Mouse (Mus musculus): ENCODE results near the gene Akap6. TPM values are rescaled to one million over a fixed set of nuclear protein-coding genes. Genes with fewer than 3 reads are reported as not detected.
A peak's percentile ranks its signal among the peaks of the same experiment; 100 is the strongest.
"Not testable (repeated sequence)": the region's sequence is repeated elsewhere in the genome, so short reads cannot be mapped to it uniquely, and the experiment has no call there.

Gene Akap6
- polyA plus RNA-seq, 1 experiment from 2014 or later, result 0.03 TPM

DNA sequence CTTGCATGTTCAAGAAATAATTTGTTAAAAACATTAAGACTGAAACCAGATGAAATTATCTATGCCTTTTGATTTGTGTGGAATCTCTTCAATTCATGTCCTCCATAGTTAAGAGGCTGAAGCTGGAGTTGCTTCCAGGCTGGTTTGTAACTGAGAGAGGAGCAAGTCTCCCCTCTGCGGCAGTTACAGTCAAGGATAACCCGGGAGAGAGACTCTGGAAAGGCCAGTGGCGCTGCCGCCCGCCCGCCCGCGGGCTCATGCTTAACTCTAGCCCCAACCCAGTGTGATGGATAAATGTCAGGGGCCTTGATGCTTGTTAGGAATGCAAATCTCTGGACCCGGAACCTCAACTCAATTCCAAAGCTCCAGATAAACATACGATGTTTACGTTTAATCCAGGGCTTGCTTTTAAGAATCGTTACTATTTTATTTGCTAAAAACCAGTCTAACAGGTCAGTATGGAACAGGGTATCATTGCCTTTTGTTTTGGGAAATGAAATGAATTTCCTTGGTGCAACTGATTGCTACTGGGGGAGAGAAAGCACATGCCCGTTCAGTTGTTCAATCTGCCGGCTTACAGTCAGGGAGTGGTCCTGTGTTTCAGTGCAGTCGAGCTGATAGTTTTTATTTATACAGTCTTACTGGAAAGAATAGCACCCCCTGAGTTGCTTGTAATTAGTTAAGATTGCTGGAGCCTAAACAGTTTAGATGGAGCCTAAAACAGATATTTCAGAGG lies 946 bp downstream of the Akap6 start:
- Histone ChIP-seq H3K27ac (no peak overlapping the region), H3K36me3 (ENCODE audit: inconsistent target) (no peaks in the 10 kb centered on the region), H3K79me2 (ENCODE audit: inconsistent target) (no peaks in the 10 kb centered on the region), H3K4me3 (ENCODE audit: inconsistent target) (no peak overlapping the region)
- WGBS (ENCODE audit: missing documents), result 94% methylated on average over 15 of the region's 15 CpGs

DNA sequence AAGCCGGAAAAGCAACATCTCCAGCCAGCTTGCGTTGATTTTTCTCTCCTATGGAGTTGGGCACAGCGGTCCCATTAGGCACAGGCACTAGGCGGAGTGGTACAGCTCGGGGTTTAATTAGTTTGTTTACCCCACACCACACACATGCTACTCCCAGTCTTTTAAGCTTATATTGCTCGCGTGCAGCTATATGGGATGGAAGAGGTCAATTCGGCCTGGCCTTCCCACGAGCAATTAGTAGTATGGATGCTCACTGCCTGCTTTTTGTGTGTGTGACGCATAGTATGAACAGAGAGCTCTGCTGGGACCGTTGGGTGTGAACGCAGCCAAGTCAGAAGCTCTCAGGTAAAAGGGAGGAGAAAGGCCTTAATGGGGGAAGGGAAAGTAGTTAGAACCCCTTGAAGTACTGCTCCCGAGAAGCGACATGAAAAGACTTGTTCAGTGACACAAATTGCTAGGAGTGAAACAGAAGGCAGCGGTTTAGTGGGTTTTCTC lies 1.6 kb downstream of the Akap6 start:
- Histone ChIP-seq H3K27ac (peak overlapping the region; percentile 24), H3K36me3 (ENCODE audit: inconsistent target) (no peaks in the 10 kb centered on the region), H3K4me3 (ENCODE audit: inconsistent target) (no peak overlapping the region), H3K79me2 (ENCODE audit: inconsistent target) (no peaks in the 10 kb centered on the region)
- WGBS (ENCODE audit: missing documents), result 66% methylated on average over 15 of the region's 15 CpGs

DNA sequence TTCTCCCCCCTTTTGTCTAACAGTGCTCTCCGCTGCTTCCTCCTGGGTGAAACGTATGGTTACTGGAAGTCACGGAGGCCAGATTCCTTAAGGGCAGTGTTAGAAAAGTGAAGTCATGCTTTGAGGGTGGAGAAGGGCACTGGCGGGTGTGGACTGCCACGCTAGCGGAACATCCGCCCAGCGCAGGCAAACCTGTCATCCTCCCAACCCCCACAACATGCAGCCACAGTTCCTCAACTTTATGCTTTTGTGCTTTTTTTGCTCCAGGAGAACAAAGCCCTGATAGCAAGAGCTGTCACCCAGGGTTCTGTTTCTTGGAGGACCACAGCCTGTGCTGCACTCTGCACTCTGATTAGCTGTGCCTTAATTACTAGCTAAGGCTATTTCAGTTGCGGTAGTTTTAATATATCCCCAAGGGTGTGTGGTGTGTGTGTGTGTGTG lies 2.0 kb downstream of the Akap6 start:
- 3% methylated on average over 8 of the region's 9 CpGs for WGBS (ENCODE audit: missing documents)
- no peaks in the 10 kb centered on the region for H3K36me3 ChIP-seq (ENCODE audit: inconsistent target)
- H3K27ac ChIP-seq, result peak overlapping the region; percentile 24
- no peaks in the 10 kb centered on the region for H3K79me2 ChIP-seq (ENCODE audit: inconsistent target)
- H3K4me3 ChIP-seq (ENCODE audit: inconsistent target), result no peak overlapping the region

DNA sequence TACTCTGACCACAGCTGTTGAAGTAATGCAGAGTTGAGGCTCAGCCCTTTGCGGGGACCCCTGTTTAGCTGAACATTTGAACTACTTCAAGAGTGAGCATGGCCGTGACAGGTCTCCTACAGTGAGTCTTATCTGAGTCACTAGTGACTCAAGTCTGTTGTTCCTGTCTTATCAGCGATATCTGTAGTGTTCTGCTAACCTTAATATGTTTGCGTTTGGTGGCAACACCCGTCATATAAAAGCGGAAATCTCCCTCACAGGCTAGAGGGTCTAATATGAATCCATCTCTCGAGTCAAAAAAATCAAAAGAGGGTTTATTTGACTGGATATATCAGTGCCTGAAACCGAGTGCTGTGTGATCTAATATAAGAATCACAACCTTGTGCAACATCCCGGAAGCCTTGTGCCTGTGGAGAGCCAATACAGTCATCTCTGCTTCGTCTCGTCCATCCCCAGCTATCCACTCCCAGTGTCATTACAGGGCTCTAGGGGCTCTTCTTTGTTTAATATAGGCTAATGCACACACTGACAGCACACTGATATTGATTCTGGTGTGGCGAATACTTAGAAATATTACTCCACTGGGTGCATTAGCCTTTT lies 3.3 kb downstream of the Akap6 start:
- no peaks in the 10 kb centered on the region for H3K79me2 ChIP-seq (ENCODE audit: inconsistent target)
- no peak overlapping the region for H3K4me3 ChIP-seq (ENCODE audit: inconsistent target)
- H3K36me3 ChIP-seq (ENCODE audit: inconsistent target), result no peaks in the 10 kb centered on the region
- 84% methylated on average over 12 of the region's 12 CpGs for WGBS (ENCODE audit: missing documents)
- no peak overlapping the region for H3K27ac ChIP-seq

DNA sequence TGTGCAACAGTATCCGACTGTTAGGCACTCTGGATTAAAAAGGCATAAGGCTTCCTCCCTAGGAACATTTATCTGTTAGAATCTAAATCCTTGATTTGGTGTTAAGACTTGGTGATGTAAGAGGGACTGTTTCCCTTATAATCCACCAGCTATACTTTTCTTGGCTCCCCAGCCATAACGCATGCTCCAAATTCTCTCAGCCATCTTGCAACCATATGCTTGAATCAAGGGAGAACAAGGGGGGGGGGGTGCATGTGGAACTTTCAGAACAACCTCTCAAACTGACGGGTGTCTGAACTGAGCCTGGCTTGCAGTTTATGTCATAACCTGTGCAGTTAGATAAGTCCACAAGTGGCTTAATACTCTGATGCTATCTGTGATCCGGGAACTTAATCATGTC lies 4.9 kb downstream of the Akap6 start:
- no peak overlapping the region for H3K27ac ChIP-seq
- no peaks in the 10 kb centered on the region for H3K36me3 ChIP-seq (ENCODE audit: inconsistent target)
- no peaks in the 10 kb centered on the region for H3K79me2 ChIP-seq (ENCODE audit: inconsistent target)
- WGBS (ENCODE audit: missing documents), result 93% methylated on average over 4 of the region's 4 CpGs
- no peak overlapping the region for H3K4me3 ChIP-seq (ENCODE audit: inconsistent target)

DNA sequence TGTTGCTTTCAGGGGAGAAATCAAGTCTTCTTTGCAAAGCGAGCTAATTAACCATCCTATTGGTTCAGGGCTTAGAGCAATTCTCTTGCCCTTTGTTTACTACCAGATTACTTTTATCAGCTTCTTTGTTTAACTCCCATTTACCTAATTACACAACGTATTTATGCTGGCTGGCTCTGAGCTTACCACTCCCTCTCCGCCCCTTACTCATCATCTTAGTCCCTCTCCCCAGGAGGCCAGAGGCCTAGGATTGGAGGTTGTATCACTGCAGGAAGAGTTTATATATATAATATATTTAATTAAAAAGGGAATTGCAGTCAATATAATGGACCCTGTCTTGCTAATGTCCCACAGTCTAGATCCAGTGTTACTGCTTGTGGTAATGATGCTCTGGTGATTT lies 5.6 kb downstream of the Akap6 start:
- Histone ChIP-seq H3K36me3 (ENCODE audit: inconsistent target) (no peaks in the 10 kb centered on the region), H3K79me2 (ENCODE audit: inconsistent target) (no peaks in the 10 kb centered on the region), H3K4me3 (ENCODE audit: inconsistent target) (no peak overlapping the region), H3K27ac (no peak overlapping the region)
- 93% methylated on average over 3 of the region's 3 CpGs for WGBS (ENCODE audit: missing documents)

DNA sequence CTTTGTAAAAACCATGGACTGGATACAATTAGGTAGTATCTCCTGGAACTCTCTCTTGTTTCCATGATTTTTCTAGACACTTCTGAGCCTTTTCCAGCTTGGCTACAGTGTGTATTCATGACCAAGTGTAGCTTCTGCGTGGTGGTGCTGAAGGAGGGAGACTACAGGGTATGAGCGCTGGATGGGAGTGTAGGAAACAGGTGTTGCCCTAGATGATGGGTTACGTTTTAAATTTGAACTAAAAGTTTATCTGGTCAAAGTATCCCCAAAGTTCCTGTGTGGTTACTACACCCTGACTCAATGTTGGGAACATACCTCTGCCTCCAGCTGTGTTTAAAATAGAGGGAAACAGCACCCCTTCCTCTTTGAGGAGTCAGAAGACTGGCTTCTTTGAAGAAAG lies 12.2 kb downstream of the Akap6 start:
- Histone ChIP-seq H3K4me3 (ENCODE audit: inconsistent target) (no peak overlapping the region), H3K36me3 (ENCODE audit: inconsistent target) (no peaks in the 10 kb centered on the region), H3K27ac (no peak overlapping the region), H3K79me2 (ENCODE audit: inconsistent target) (no peaks in the 10 kb centered on the region)
- 14% methylated on average over 3 of the region's 3 CpGs for WGBS (ENCODE audit: missing documents)

DNA sequence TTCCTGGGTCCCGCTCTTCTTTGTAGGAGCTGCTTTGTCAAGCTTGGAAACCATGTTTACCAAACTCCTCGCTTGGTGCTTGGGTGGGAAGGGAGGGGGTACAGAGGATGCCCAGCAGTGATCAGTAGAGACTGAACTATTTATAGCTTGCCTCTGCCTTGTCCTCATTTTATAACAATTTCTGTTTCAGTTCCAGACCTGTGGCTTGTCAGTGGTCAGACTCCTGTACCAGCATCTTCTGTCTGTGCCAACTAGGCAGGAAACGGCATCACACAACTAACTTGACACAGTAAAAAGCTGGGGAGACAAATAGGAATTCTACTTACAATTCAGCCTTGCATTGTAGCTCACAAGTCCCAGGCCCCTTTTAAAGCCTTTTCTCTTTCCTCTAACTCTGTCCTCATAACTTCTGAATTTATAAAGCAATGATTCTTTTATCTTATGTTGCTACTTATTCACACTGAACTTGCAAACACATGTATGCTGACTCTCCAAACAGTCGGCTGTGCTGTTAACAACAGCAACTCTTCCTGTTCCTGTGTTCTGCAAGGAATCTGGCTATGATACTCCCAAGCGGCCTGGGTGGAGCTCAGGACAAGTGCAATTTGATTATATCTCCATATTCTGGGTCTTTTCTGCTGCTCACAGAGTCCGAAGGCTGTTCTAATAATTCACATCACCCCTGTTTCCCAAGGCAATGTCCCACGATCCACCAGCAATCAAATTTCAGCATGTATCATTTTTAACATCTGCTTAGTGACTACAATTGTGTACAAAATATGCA lies 12.9 kb downstream of the Akap6 start:
- 39% methylated on average over 7 of the region's 7 CpGs for WGBS (ENCODE audit: missing documents)
- H3K27ac ChIP-seq, result no peak overlapping the region
- H3K79me2 ChIP-seq (ENCODE audit: inconsistent target), result no peaks in the 10 kb centered on the region
- no peaks in the 10 kb centered on the region for H3K36me3 ChIP-seq (ENCODE audit: inconsistent target)
- H3K4me3 ChIP-seq (ENCODE audit: inconsistent target), result no peak overlapping the region

DNA sequence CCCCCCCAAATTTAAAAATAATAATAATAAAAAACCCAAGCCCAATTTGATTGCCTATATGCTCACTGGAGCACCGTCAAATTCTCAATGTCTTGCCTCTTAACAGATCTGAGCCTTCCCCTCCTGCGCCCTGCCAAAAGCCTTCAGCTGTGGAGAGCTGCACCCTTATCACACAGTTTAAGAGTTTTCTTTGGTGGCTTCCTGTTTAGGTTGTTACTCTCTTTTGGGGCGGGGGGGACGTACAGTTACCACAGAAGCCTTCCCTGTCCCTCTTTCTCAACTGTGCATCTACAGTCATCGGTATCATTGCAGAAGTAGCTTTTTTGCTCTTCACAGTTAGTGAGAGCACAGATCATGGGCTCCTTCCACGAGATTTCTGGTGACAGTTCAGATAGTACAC lies 19.2 kb downstream of the Akap6 start:
- no peak overlapping the region for H3K27ac ChIP-seq
- WGBS (ENCODE audit: missing documents), result 16% methylated on average over 6 of the region's 6 CpGs
- no peak overlapping the region for H3K4me3 ChIP-seq (ENCODE audit: inconsistent target)
- no peaks in the 10 kb centered on the region for H3K36me3 ChIP-seq (ENCODE audit: inconsistent target)
- H3K79me2 ChIP-seq (ENCODE audit: inconsistent target), result no peaks in the 10 kb centered on the region

DNA sequence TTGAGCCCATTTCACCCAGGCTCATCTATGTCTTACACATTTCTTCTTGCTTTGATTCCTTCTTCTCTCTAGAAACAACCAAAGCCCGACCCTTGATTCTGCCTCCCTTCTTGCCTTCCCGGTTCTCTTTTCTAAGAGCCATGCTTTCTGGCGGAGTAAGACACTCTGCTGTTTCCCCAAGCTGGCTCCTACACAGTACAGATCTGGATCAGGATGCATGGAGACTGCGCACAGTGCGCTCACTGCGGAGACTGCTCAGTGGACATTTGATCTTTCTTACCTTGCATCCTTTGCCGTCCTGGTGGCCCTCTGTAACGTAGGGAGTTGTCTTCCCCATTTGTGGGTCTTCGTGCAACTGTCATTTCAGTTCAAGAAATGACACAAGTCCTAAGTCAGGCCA lies 20.0 kb downstream of the Akap6 start:
- no peaks in the 10 kb centered on the region for H3K79me2 ChIP-seq (ENCODE audit: inconsistent target)
- no peak overlapping the region for H3K27ac ChIP-seq
- H3K4me3 ChIP-seq (ENCODE audit: inconsistent target), result no peak overlapping the region
- WGBS (ENCODE audit: missing documents), result 90% methylated on average over 9 of the region's 9 CpGs
- no peaks in the 10 kb centered on the region for H3K36me3 ChIP-seq (ENCODE audit: inconsistent target)

DNA sequence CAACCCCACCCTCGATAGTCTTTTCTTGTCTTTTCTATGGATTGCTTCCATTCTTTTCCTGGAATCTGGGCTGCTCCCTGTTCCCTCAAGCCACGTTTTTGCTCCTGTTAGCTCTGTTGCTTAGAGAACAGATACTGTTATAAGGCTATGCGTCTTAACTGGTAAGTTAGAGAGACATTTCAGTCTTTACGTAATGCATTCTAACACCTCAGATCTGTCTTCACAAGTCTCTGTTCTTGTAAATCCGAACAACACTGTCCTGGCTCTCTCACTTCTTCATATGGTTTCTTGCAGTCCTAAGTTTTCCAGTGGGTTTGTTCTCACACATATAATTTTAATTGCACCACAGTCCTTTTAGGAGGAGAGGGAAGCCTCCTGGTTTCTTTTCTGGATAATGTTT lies 20.5 kb downstream of the Akap6 start:
- 89% methylated on average over 5 of the region's 5 CpGs for WGBS (ENCODE audit: missing documents)

DNA sequence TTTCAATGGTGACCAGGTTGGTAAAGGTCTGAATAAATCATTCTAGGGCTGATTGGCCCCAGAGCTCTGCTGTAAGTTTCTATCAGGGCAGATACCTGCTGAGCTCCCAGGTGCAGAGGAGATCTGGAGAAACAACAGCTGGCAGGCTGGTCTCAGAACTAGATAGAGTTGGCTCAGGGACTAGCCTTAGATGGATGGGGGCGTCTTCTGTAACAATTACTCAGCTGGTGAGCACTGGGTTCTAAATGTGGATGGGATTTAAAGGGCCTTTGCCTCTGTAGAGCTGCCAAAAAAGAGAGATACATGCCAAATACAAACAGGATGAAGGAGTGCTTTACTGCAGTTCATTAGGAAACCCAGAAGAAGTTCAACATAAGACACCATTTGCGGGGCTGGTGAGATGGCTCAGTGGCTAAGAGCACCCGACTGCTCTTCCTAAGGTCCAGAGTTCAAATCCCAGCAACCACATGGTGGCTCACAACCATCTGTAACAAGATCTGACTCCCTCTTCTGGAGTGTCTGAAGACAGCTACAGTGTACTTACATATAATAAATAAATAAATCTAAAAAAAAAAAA lies 24.9 kb downstream of the Akap6 start:
- H3K36me3 ChIP-seq (ENCODE audit: inconsistent target); H3K4me3 ChIP-seq (ENCODE audit: inconsistent target); H3K27ac ChIP-seq; H3K79me2 ChIP-seq (ENCODE audit: inconsistent target): not testable (repeated sequence)
- WGBS (ENCODE audit: missing documents), result 92% methylated on average over 3 of the region's 3 CpGs

More for the DNA sequence above, 20.5 kb downstream of the Akap6 start:
- H3K36me3 ChIP-seq (ENCODE audit: inconsistent target), result no peaks in the 10 kb centered on the region
- H3K27ac ChIP-seq, result no peak overlapping the region
- no peaks in the 10 kb centered on the region for H3K79me2 ChIP-seq (ENCODE audit: inconsistent target)
- no peak overlapping the region for H3K4me3 ChIP-seq (ENCODE audit: inconsistent target)

DNA sequence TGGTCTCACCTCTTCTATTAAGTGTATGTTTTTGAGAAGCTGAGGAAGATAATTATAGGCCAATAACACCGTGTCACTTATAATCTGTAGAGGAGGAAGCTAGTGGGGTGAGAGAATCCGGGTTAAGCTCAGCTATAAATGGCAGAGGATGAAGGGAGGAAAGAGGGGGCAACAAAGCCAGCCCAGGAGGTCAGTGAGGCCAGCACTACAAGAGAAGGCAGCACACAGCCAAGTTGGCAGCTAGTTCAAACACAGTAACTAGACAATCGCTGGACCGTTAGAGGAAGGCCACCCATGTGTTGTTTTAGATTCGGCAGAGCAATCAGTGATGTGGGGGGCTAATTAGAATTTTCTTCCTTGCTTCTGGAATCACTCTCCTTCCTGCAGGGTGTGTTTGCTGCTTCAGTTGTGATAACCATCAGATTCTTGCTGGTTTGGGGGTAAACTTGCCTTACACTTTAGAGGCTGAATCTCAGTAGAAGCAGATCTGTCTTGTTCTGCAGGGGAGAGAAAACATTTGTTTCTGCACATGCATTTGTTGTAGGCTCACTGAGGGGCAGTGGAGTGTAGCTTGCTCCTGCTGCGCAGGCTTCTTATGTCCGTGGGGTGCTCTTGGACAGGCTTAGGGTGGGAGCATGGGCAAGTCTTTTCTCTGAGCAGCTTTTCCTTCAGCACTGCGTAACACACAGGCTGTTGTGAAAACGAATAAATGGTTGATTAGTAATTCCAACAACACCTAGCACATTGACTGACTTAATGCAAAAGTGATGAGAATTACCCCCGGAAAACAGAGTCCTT lies 27.4 kb downstream of the Akap6 start:
- WGBS (ENCODE audit: missing documents), result 78% methylated on average over 10 of the region's 10 CpGs
- no peaks in the 10 kb centered on the region for H3K79me2 ChIP-seq (ENCODE audit: inconsistent target)

DNA sequence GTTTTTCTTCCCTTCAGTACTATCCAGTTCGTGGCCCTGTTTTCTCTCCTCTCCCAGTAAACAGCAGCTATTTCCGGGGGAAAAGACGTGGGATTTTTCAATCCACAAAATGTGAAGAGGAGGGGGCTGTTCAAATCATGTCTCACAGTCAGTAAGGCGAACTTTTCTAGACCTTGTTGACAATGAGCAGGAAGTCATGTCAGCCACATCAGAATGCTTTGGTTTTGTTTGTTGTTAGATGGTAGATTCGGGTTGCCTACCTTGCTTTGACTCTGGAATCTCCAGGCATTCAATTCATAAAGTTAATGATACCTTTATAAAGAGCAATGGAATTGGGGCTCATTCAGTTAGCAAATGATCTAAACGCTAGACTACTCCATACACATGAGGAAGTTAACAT lies 30.2 kb downstream of the Akap6 start:
- no peaks in the 10 kb centered on the region for H3K36me3 ChIP-seq (ENCODE audit: inconsistent target)
- no peak overlapping the region for H3K4me3 ChIP-seq (ENCODE audit: inconsistent target)
- no peak overlapping the region for H3K27ac ChIP-seq
- H3K79me2 ChIP-seq (ENCODE audit: inconsistent target), result no peaks in the 10 kb centered on the region
- 80% methylated on average over 6 of the region's 6 CpGs for WGBS (ENCODE audit: missing documents)

More for the DNA sequence above, 27.4 kb downstream of the Akap6 start:
- no peaks in the 10 kb centered on the region for H3K36me3 ChIP-seq (ENCODE audit: inconsistent target)
- H3K27ac ChIP-seq, result no peak overlapping the region
- no peak overlapping the region for H3K4me3 ChIP-seq (ENCODE audit: inconsistent target)
